Comparison of ENCODE assay signal across 7 mouse cellular contexts in the genomic region with DNA sequence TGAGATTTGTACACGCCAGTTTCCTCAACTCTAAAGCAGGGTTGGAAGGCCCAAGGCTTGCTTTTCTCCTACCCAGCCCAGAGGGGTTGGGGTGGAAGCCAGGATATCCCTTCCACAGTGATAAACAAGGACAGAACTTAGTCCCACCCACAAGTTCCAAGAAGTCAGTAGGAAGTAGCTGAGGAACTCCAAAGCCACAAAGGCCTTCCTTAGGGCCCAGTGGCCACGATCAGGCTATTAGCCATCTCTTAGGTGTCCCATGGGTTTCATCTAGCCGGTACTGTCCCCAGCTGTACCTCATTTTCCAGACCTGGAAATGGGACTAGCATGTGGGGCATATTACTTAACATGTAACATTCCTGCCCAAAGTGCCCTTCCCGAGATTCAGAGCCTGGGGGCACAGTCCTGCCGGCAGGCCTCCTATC.
A peak's percentile ranks its signal among the peaks of the same experiment; 100 is the strongest.
DNase-seq lines count a peak whose midpoint lies in the region; ATAC-seq and TF ChIP-seq lines count a peak whose summit lies in the region.

No protein-coding gene starts in this region.

- ATAC-seq in intestine, embryonic 16.5 days: no peak
- no peak for ATAC-seq in midbrain, embryonic 15.5 days (replicated peaks)

- TF ChIP-seq CTCF in MEL (IDR thresholded peaks at IDR 0.05 in 2 of 3, conservative IDR thresholded peaks at IDR 0.05 in 1 of 3; ENCODE audit: control insufficient read depth in 1 of 3, insufficient read depth in 1 of 3, low read depth in 2 of 3, low read length in 3 of 3, poor library complexity in 1 of 3, severe bottlenecking in 1 of 3): no peak
- TF ChIP-seq CTCF in lung, adult 2 months (IDR thresholded peaks at IDR 0.05; ENCODE audit: insufficient read depth, low read length): no peak

- H3K4me1 ChIP-seq in MEL (ENCODE audit: control insufficient read depth in 1 of 2, insufficient read depth in 2 of 2, low read length in 2 of 2): peaks cover 9 to 33% of the 10 kb centered on the region in 2 experiments
- H3K4me1 ChIP-seq in embryonic facial prominence, embryonic 10.5 days: peaks cover 17% of the 10 kb centered on the region
- peaks cover 32% of the 10 kb centered on the region for H3K4me1 ChIP-seq in intestine, embryonic 16.5 days (ENCODE audit: control insufficient read depth, insufficient read depth, low read length)
- H3K4me1 ChIP-seq in lung, adult 2 months (ENCODE audit: control insufficient read depth, insufficient read depth, low read length): peaks cover 37% of the 10 kb centered on the region
- H3K4me1 ChIP-seq in midbrain, embryonic 15.5 days: no peaks in the 10 kb centered on the region

- peak overlapping the region; percentile 93 for H3K27ac ChIP-seq in MEL (ENCODE audit: control insufficient read depth, low read depth, low read length)
- peak overlapping the region; percentile 51; the same call in 1 of the 2 replicates for H3K27ac ChIP-seq in embryonic facial prominence, embryonic 10.5 days (replicated peaks)
- peak overlapping the region; percentile 73 for H3K27ac ChIP-seq in intestine, embryonic 16.5 days (ENCODE audit: low read length)
- no peak overlapping the region for H3K27ac ChIP-seq in midbrain, embryonic 15.5 days

- no peak for TF ChIP-seq POLR2A in MEL (IDR thresholded peaks at IDR 0.05; ENCODE audit: control insufficient read depth in 1 of 2, insufficient read depth in 1 of 2, low read depth in 1 of 2, low read length in 2 of 2, poor library complexity in 1 of 2)
- peak; percentile 36; the same call in 1 of the 2 replicates for TF ChIP-seq POLR2A in lung, adult 2 months (IDR thresholded peaks at IDR 0.05; ENCODE audit: borderline replicate concordance, extremely low read depth, low read depth, low read length)

- no peaks in the 10 kb centered on the region for H3K9me3 ChIP-seq in MEL (replicated peaks; ENCODE audit: insufficient read depth, low read length)
- H3K9me3 ChIP-seq in embryonic facial prominence, embryonic 10.5 days: no peaks in the 10 kb centered on the region
- H3K9me3 ChIP-seq in intestine, embryonic 16.5 days (ENCODE audit: control insufficient read depth, low read length): no peaks in the 10 kb centered on the region
- no peaks in the 10 kb centered on the region for H3K9me3 ChIP-seq in midbrain, embryonic 15.5 days

- H3K9ac ChIP-seq in MEL (ENCODE audit: control insufficient read depth, low read depth, low read length, poor library complexity, severe bottlenecking): peak overlapping the region; percentile 54
- H3K9ac ChIP-seq in intestine, embryonic 16.5 days (ENCODE audit: low read depth, low read length): no peak overlapping the region
- H3K9ac ChIP-seq in midbrain, embryonic 15.5 days: no peak overlapping the region

- peaks cover 0 to 26% of the 10 kb centered on the region in 2 experiments; a peak in 2 of 4 replicates for H3K36me3 ChIP-seq in MEL (ENCODE audit: control insufficient read depth in 1 of 2, insufficient read depth in 2 of 2, low read length in 2 of 2)
- no peaks in the 10 kb centered on the region for H3K36me3 ChIP-seq in embryonic facial prominence, embryonic 10.5 days (replicated peaks)
- no peaks in the 10 kb centered on the region for H3K36me3 ChIP-seq in intestine, embryonic 16.5 days (ENCODE audit: control insufficient read depth, insufficient read depth, low read length)
- no peaks in the 10 kb centered on the region for H3K36me3 ChIP-seq in midbrain, embryonic 15.5 days (replicated peaks)

- H3K27me3 ChIP-seq in MEL (ENCODE audit: control insufficient read depth in 1 of 2, insufficient read depth in 2 of 2, low read length in 2 of 2): no peaks in the 10 kb centered on the region
- no peaks in the 10 kb centered on the region for H3K27me3 ChIP-seq in embryonic facial prominence, embryonic 10.5 days (replicated peaks; ENCODE audit: low read depth, poor library complexity, severe bottlenecking)
- H3K27me3 ChIP-seq in intestine, embryonic 16.5 days (replicated peaks; ENCODE audit: control insufficient read depth, insufficient read depth, low read length): no peaks in the 10 kb centered on the region
- H3K27me3 ChIP-seq in midbrain, embryonic 15.5 days (replicated peaks): no peaks in the 10 kb centered on the region

- no peak overlapping the region for H3K4me2 ChIP-seq in intestine, embryonic 16.5 days (ENCODE audit: low read depth, low read length)
- H3K4me2 ChIP-seq in midbrain, embryonic 15.5 days: no peak overlapping the region

- WGBS in embryonic facial prominence, embryonic 10.5 days: 46% methylated on average over 5 of the region's 5 CpGs
- 60% methylated on average over 5 of the region's 5 CpGs for WGBS in intestine, embryonic 16.5 days
- 22% methylated on average over 5 of the region's 5 CpGs for WGBS in lung, adult 2 months
- 85% methylated on average over 5 of the region's 5 CpGs for WGBS in midbrain, embryonic 15.5 days

- H3K79me2 ChIP-seq in MEL (ENCODE audit: control insufficient read depth, insufficient read depth, low read length, poor library complexity): no peaks in the 10 kb centered on the region

- TF ChIP-seq RAD21 in MEL (IDR thresholded peaks at IDR 0.05; ENCODE audit: low read depth, low read length): no peak

- 0 out of 4 replicates have a peak, but pooled peaks of 1 of the 2 experiments have one; percentile 26 for TF ChIP-seq EP300 in MEL (IDR thresholded peaks at IDR 0.05; ENCODE audit: low read depth in 1 of 2, low read length in 2 of 2)

- peak; percentile 69 for DNase-seq in MEL (ENCODE audit: low read depth, low spot score)
- no peak for DNase-seq in embryonic facial prominence, embryonic 10.5 days (ENCODE audit: low spot score)
- DNase-seq in lung, adult 2 months: peak; percentile 49
- DNase-seq in spleen, adult 18-20 months: no peak
- DNase-seq in Muller cell, postnatal 12 days (ENCODE audit: inconsistent ontology term): no peak

- peak overlapping the region in 1 of 2 experiments; percentile 15; a peak in 2 of 4 replicates for H3K4me3 ChIP-seq in MEL (ENCODE audit: control insufficient read depth in 1 of 2, insufficient read depth in 1 of 2, low read depth in 2 of 2, low read length in 2 of 2)
- H3K4me3 ChIP-seq in embryonic facial prominence, embryonic 10.5 days: no peak overlapping the region
- H3K4me3 ChIP-seq in intestine, embryonic 16.5 days (ENCODE audit: low read length): no peak overlapping the region
- no peak overlapping the region for H3K4me3 ChIP-seq in lung, adult 2 months (replicated peaks; ENCODE audit: extremely low read depth, low read depth, low read length)
- H3K4me3 ChIP-seq in midbrain, embryonic 15.5 days: no peak overlapping the region

TF ChIP-seq in MEL, 35 proteins besides CTCF, POLR2A, EP300 and RAD21:
- no peak for TF ChIP-seq ZNF384 (IDR thresholded peaks at IDR 0.05; ENCODE audit: low read depth, low read length)
- TF ChIP-seq TBP (IDR thresholded peaks at IDR 0.05; ENCODE audit: low read depth, low read length): no peak
- TF ChIP-seq ZMIZ1 (IDR thresholded peaks at IDR 0.05; ENCODE audit: low read depth, low read length): 0 out of 2 replicates have a peak, but pooled peaks have one; percentile 14
- TF ChIP-seq MYB (IDR thresholded peaks at IDR 0.05; ENCODE audit: low read depth, low read length): no peak
- no peak for TF ChIP-seq JUND (IDR thresholded peaks at IDR 0.05; ENCODE audit: low read depth, low read length)
- TF ChIP-seq NELFE (IDR thresholded peaks at IDR 0.05; ENCODE audit: low read depth, low read length): 0 out of 2 replicates have a peak, but pooled peaks have one; percentile 3
- TF ChIP-seq MAFK (IDR thresholded peaks at IDR 0.05; ENCODE audit: borderline replicate concordance, low read depth, low read length): no peak
- no peak for TF ChIP-seq MAX (IDR thresholded peaks at IDR 0.05; ENCODE audit: low read length)
- TF ChIP-seq SMC3 (IDR thresholded peaks at IDR 0.05; ENCODE audit: low read depth, low read length): no peak

Comparison
In these comparisons a context has a peak if more than half of its experiments do, and no peak if none do; other contexts are left out.
1. DNase-seq: peak in MEL (single experiment) and lung, adult 2 months (single experiment); none in embryonic facial prominence, embryonic 10.5 days (single experiment), spleen, adult 18-20 months (0 of 2) and Muller cell, postnatal 12 days (single experiment).